In the genomic region with DNA sequence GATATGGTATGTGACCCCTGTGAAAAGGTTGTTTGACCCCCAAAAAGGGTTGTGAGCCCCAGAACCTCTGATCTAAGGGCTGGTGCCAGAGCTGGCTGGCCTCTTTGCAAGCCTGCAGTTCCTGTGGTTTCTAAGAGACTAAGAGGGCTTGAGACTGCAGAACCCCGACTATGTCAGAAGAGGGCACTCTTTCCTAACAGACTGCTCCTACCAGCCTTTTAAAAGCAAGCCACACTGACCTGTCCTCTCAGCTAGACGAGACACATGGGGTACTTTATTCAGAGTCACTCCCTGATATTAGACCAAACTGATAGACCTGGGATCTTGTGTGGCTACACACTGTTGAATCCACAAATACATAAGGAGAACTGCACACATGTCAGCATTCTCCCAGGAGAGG, we compare ENCODE assay signal across 9 mouse cellular contexts. TPM values are rescaled to one million over a fixed set of nuclear protein-coding genes. Genes with fewer than 3 reads are reported as not detected.
DNase-seq lines count a peak whose midpoint lies in the region; ATAC-seq and TF ChIP-seq lines count a peak whose summit lies in the region.
"Had no signal": no experiment of that assay in that cellular context is flagged by ENCODE, and none has a peak within 500 bp of the region (broad histone marks: within the 10 kb centered on the region; RNA-seq: fewer than 3 reads in every experiment).

No protein-coding gene starts in this region.

- peak; percentile 13 for DNase-seq in cerebellum, adult 9-10 months
- DNase-seq in urinary bladder, postnatal 25 days (ENCODE audit: low spot score): peak; percentile 4
- DNase-seq in urinary bladder, adult 2 months (ENCODE audit: low spot score): no peak
- peak; percentile 39 to 43 for DNase-seq in kidney, postnatal 36 days
- DNase-seq in stomach, postnatal 0 days (ENCODE audit: low spot score): peak; percentile 31

- no peak for TF ChIP-seq EP300 in stomach, postnatal 0 days (optimal IDR thresholded peaks at IDR 0.05)

- H3K36me3 ChIP-seq in forebrain, embryonic 15.5 days: no peaks in the 10 kb centered on the region
- H3K36me3 ChIP-seq in stomach, postnatal 0 days (ENCODE audit: control insufficient read depth, insufficient read depth, low read length): no peaks in the 10 kb centered on the region
- H3K36me3 ChIP-seq: limb, embryonic 13.5 days had no signal

- no peak for ATAC-seq in cerebellum, adult (ENCODE audit: insufficient number of reproducible peaks, low FRiP score, low TSS enrichment)
- 0 out of 2 replicates have a peak, but pooled peaks have one; percentile 19 for ATAC-seq in forebrain, embryonic 15.5 days (replicated peaks)
- ATAC-seq in megakaryocyte, adult 5-6 weeks (ENCODE audit: poor library complexity, severe bottlenecking): peak; percentile 90
- no peak for ATAC-seq in stomach, postnatal 0 days (ENCODE audit: low FRiP score, low TSS enrichment)

- H3K4me1 ChIP-seq in forebrain, embryonic 15.5 days: no peaks in the 10 kb centered on the region
- H3K4me1 ChIP-seq in stomach, postnatal 0 days (replicated peaks; ENCODE audit: control insufficient read depth, insufficient read depth): no peaks in the 10 kb centered on the region
- H3K4me1 ChIP-seq: limb, embryonic 13.5 days had no signal

- H3K27me3 ChIP-seq in forebrain, embryonic 15.5 days: no peaks in the 10 kb centered on the region
- H3K27me3 ChIP-seq in stomach, postnatal 0 days (ENCODE audit: control insufficient read depth, insufficient read depth, low read length): no peaks in the 10 kb centered on the region
- H3K27me3 ChIP-seq: limb, embryonic 13.5 days had no signal

- no peaks in the 10 kb centered on the region for H3K9me3 ChIP-seq in forebrain, embryonic 15.5 days
- no peaks in the 10 kb centered on the region for H3K9me3 ChIP-seq in stomach, postnatal 0 days (ENCODE audit: control insufficient read depth, low read length)
- H3K9me3 ChIP-seq: limb, embryonic 13.5 days had no signal

- TF ChIP-seq CTCF in stomach, postnatal 0 days (IDR thresholded peaks at IDR 0.05; ENCODE audit: low read depth): peak; percentile 85

- WGBS in forebrain, embryonic 15.5 days: 1% methylated on average over 2 of the region's 2 CpGs
- WGBS in stomach, postnatal 0 days: 0% methylated on average over 2 of the region's 2 CpGs

- no peak overlapping the region for H3K4me2 ChIP-seq in forebrain, embryonic 15.5 days (replicated peaks)
- H3K4me2 ChIP-seq in stomach, postnatal 0 days (replicated peaks; ENCODE audit: low read depth): no peak overlapping the region
- H3K4me2 ChIP-seq: limb, embryonic 13.5 days had no signal

- no peak overlapping the region for H3K27ac ChIP-seq in forebrain, embryonic 15.5 days (replicated peaks)
- H3K27ac ChIP-seq in stomach, postnatal 0 days (replicated peaks): no peak overlapping the region
- H3K27ac ChIP-seq: limb, embryonic 13.5 days had no signal

- no peak overlapping the region for H3K9ac ChIP-seq in forebrain, embryonic 15.5 days (replicated peaks)
- H3K9ac ChIP-seq in stomach, postnatal 0 days (ENCODE audit: low read length): no peak overlapping the region
- H3K9ac ChIP-seq: limb, embryonic 13.5 days had no signal

- H3K4me3 ChIP-seq in forebrain, embryonic 15.5 days: no peak overlapping the region
- H3K4me3 ChIP-seq in stomach, postnatal 0 days (ENCODE audit: low read depth, low read length): no peak overlapping the region
- H3K4me3 ChIP-seq: limb, embryonic 13.5 days had no signal

RNA-seq across cellular contexts. Expression of gene Fcrls, which starts 19.9 kb away (rescaled TPM):
- 12.2 TPM in 2 replicates for polyA plus RNA-seq in urinary bladder, adult 2 months (2012; rRNA removed)
- polyA plus RNA-seq in forebrain, embryonic 15.5 days (2015; fragmentation: Nextera tagmentation; extraction: Ambion mirVana): 10.4 and 11.1 TPM in 2 replicates
- 0.49 TPM in 1 of 2 replicates, not detected in the other for total RNA-seq in megakaryocyte, adult 5-6 weeks (2015)
- total RNA-seq in megakaryocyte, adult 5-6 weeks (2017): 0.22 and 3.5 TPM in 2 replicates
- polyA plus RNA-seq in stomach, postnatal 0 days (2015; fragmentation: Nextera tagmentation; extraction: Ambion mirVana): 8.0 TPM in 2 replicates

Comparison
In these comparisons a context has a peak if more than half of its experiments do, and no peak if none do; other contexts are left out.
1. ATAC-seq: peak in forebrain, embryonic 15.5 days (single experiment) and megakaryocyte, adult 5-6 weeks (single experiment); none in cerebellum, adult (single experiment) and stomach, postnatal 0 days (single experiment).